Mouse (Mus musculus): Measurements from ENCODE around the gene Pds5b. TPM values are rescaled to one million over a fixed set of nuclear protein-coding genes. Genes with fewer than 3 reads are reported as not detected.
"Not testable (repeated sequence)": the region's sequence is repeated elsewhere in the genome, so short reads cannot be mapped to it uniquely, and the experiment has no call there.

The Pds5b gene
- 44.1 and 51.7 TPM in 2 replicates for polyA plus RNA-seq (2014; fragmentation: Nextera tagmentation; extraction: Ambion mirVana)

DNA sequence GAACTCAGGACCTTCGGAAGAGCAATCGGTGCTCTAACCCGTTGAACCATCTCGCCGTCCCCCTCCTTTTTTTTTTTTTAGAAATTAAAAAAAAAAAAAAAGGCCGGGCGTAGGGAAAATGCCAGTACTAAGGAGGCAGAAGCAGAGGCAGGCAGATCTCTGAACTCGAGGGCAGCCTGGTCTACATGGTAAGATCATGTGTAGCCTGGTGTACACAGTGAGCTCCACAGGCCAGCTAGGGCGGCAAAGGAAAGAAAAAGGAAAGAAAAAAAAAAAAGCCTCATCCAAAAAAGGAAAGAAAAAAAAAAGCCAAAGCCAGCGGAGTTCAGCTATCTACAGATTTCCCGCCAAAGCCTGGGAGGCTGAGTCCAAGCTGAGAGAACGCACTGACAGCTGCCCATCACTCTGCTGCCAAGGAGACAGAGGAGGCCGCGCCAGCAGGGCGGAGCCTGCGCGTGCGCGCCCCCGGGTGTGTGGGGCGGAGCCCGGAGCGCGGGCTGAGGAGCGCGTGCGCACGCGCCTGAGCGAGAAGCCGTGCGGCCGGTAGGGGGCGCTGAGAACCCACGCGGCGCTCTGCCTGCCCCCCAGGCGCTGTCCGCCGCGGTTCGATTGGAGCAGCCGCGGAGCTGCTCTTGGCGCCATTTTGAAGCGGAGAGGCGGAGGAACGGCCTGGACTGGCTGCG lies at the start of gene Pds5b:
Gene Pds5b (plus strand): TSS at position 587 of the 683 bp plus-strand sequence.
- Histone ChIP-seq H3K27me3 (ENCODE audit: control insufficient read depth, insufficient read depth, low read length) (no peaks in the 10 kb centered on the region), H3K27ac (ENCODE audit: low read depth, low read length) (peak within 1 kb of the TSS; percentile 97), H3K9me3 (ENCODE audit: control insufficient read depth, low read length) (no peaks in the 10 kb centered on the region), H3K4me3 (ENCODE audit: low read depth, low read length) (peak within 1 kb of the TSS; percentile 94), H3K4me2 (replicated peaks; ENCODE audit: low read depth, low read length) (peak within 1 kb of the TSS; percentile 37), H3K9ac (ENCODE audit: low read depth, low read length) (peak within 1 kb of the TSS; percentile 98), H3K36me3 (ENCODE audit: control insufficient read depth, insufficient read depth, low read length) (no peaks in the 10 kb centered on the region), H3K4me1 (replicated peaks; ENCODE audit: control insufficient read depth, insufficient read depth, low read length) (no peaks in the 10 kb centered on the region)
- 17% methylated on average over 45 of the region's 49 CpGs for WGBS
- peak; percentile 97 for ATAC-seq (ENCODE audit: low FRiP score)
- peak; percentile 98 for DNase-seq (ENCODE audit: low spot score)

DNA sequence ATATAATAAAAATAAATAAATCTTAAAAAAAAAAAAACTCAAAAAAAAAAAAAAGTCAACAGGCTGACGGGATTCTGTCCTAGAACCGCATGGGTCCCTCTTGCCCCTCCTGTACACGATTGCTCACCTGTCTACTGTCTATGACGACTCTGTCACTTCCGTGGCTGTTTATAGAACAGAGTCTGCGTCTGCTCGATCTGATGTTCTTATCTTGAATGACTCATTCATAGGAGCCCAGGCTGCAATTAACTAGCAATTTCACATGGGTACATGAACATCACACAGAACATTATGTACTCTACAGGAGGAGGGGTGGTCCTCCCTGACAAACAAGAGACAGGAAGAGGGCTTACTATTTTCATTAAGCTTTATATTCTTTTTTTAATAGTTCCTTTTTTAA lies 48.0 kb upstream of the Pds5b start:
- Histone ChIP-seq H3K27me3 (ENCODE audit: control insufficient read depth, insufficient read depth, low read length) (no peaks in the 10 kb centered on the region), H3K4me1 (replicated peaks; ENCODE audit: control insufficient read depth, insufficient read depth, low read length) (no peaks in the 10 kb centered on the region)
- WGBS, result 95% methylated on average over 7 of the region's 7 CpGs

DNA sequence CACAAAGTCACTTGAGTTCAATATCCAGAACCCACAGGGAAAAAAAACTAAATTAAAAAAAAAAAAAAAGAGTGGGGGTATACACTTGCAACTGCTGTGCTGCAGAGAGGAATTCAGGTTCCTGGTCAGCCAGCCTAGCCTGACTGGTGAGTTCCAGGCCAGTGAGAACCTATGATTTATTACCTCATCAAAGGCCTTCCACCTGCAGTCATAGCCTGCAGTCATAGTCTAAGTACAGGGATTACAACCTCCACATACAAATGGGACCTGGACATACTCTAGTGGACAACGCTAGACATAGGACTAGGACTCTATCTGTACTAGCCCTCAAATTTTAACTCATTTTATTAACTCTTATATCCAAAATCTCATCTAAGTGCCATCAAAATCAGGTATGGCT lies 44.3 kb upstream of the Pds5b start:
- 93% methylated on average over 1 of the region's 1 CpGs for WGBS
- Histone ChIP-seq H3K4me2 (replicated peaks; ENCODE audit: low read depth, low read length) (no peak overlapping the region), H3K9ac (ENCODE audit: low read depth, low read length) (no peak overlapping the region), H3K27ac (ENCODE audit: low read depth, low read length) (no peak overlapping the region), H3K36me3 (ENCODE audit: control insufficient read depth, insufficient read depth, low read length) (no peaks in the 10 kb centered on the region), H3K4me3 (ENCODE audit: low read depth, low read length) (no peak overlapping the region), H3K9me3 (ENCODE audit: control insufficient read depth, low read length) (no peaks in the 10 kb centered on the region), H3K27me3 (ENCODE audit: control insufficient read depth, insufficient read depth, low read length) (no peaks in the 10 kb centered on the region), H3K4me1 (replicated peaks; ENCODE audit: control insufficient read depth, insufficient read depth, low read length) (no peaks in the 10 kb centered on the region)
- no peak for ATAC-seq (ENCODE audit: low FRiP score)
- DNase-seq (ENCODE audit: low spot score), result no peak

More for the DNA sequence above, 48.0 kb upstream of the Pds5b start:
- H3K36me3 ChIP-seq (ENCODE audit: control insufficient read depth, insufficient read depth, low read length), result no peaks in the 10 kb centered on the region
- H3K4me3 ChIP-seq (ENCODE audit: low read depth, low read length), result no peak overlapping the region
- H3K27ac ChIP-seq (ENCODE audit: low read depth, low read length), result no peak overlapping the region
- ATAC-seq (ENCODE audit: low FRiP score), result no peak
- DNase-seq (ENCODE audit: low spot score), result no peak
- H3K9me3 ChIP-seq (ENCODE audit: control insufficient read depth, low read length), result no peaks in the 10 kb centered on the region
- no peak overlapping the region for H3K9ac ChIP-seq (ENCODE audit: low read depth, low read length)
- H3K4me2 ChIP-seq (replicated peaks; ENCODE audit: low read depth, low read length), result no peak overlapping the region

DNA sequence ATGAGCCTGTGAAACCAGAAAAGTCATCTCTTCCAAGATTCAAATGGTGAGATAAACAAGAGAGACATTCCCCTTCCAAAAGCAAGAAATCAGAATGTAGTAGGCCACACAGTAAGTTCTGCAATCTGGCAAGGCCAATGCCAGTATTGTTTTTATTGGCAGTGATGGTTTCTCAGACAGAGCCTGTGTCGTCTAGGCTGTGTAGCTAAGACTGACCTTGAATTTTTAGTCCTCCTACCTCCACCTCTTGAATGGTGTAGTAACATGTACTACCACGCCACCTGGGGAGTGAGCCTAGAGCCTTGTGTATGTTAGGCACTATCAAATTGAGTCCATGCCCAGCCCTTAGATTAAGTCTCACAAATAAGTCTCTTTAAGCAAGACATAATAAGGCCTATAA lies 43.8 kb upstream of the Pds5b start:
- H3K27me3 ChIP-seq (ENCODE audit: control insufficient read depth, insufficient read depth, low read length), result no peaks in the 10 kb centered on the region
- no peak overlapping the region for H3K4me2 ChIP-seq (replicated peaks; ENCODE audit: low read depth, low read length)
- no peaks in the 10 kb centered on the region for H3K9me3 ChIP-seq (ENCODE audit: control insufficient read depth, low read length)
- no peak overlapping the region for H3K27ac ChIP-seq (ENCODE audit: low read depth, low read length)
- H3K9ac ChIP-seq (ENCODE audit: low read depth, low read length), result no peak overlapping the region
- H3K36me3 ChIP-seq (ENCODE audit: control insufficient read depth, insufficient read depth, low read length), result no peaks in the 10 kb centered on the region
- no peaks in the 10 kb centered on the region for H3K4me1 ChIP-seq (replicated peaks; ENCODE audit: control insufficient read depth, insufficient read depth, low read length)
- no peak overlapping the region for H3K4me3 ChIP-seq (ENCODE audit: low read depth, low read length)
- ATAC-seq (ENCODE audit: low FRiP score) (no peak), DNase-seq (ENCODE audit: low spot score) (no peak)
- WGBS, result 89% methylated on average over 2 of the region's 2 CpGs

DNA sequence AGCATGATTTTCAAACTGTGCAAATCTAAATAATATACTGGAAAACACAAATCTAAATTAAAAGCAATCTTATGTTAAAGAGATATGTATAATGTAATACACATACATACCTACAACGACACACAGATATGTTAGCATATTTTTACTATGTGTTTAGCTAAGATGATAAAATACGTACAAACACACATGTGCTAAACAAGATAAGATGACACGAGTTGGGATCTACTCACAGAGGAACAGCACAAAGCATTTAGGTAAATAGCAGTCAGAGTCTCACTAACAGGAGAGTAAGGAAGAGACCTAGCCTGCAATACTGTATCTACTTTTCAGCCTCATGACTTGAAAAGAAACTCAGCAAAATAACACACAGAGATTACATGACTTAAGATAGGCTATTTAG lies 32.1 kb upstream of the Pds5b start:
- no peaks in the 10 kb centered on the region for H3K9me3 ChIP-seq (ENCODE audit: control insufficient read depth, low read length)

DNA sequence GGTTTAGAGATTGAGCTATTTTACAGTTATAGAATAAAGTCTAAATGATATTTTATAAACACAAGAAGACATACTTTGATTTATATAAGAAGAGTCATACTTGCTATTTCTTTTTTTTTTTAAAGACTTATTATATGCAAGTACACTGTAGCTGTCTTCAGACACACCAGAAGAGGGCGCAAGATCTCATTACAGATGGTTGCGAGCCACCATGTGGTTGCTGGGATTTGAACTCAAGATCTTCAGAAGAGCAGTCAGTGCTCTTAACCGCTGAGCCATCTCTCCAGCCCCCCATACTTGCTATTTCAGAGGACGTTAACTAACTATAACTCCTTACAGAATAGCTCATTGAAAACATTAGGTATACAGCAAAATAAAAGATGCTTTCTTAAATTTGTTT lies 30.1 kb upstream of the Pds5b start:
- not testable (repeated sequence) for H3K4me1 ChIP-seq (replicated peaks; ENCODE audit: control insufficient read depth, insufficient read depth, low read length); H3K36me3 ChIP-seq (ENCODE audit: control insufficient read depth, insufficient read depth, low read length); ATAC-seq (ENCODE audit: low FRiP score); H3K4me3 ChIP-seq (ENCODE audit: low read depth, low read length); H3K27me3 ChIP-seq (ENCODE audit: control insufficient read depth, insufficient read depth, low read length); H3K9ac ChIP-seq (ENCODE audit: low read depth, low read length); H3K9me3 ChIP-seq (ENCODE audit: control insufficient read depth, low read length); DNase-seq (ENCODE audit: low spot score); H3K4me2 ChIP-seq (replicated peaks; ENCODE audit: low read depth, low read length); H3K27ac ChIP-seq (ENCODE audit: low read depth, low read length)
- WGBS, result 96% methylated on average over 4 of the region's 4 CpGs

More for the DNA sequence above, 32.1 kb upstream of the Pds5b start:
- Histone ChIP-seq H3K9ac (ENCODE audit: low read depth, low read length) (no peak overlapping the region), H3K4me2 (replicated peaks; ENCODE audit: low read depth, low read length) (no peak overlapping the region), H3K4me3 (ENCODE audit: low read depth, low read length) (no peak overlapping the region), H3K4me1 (replicated peaks; ENCODE audit: control insufficient read depth, insufficient read depth, low read length) (no peaks in the 10 kb centered on the region), H3K36me3 (ENCODE audit: control insufficient read depth, insufficient read depth, low read length) (no peaks in the 10 kb centered on the region), H3K27ac (ENCODE audit: low read depth, low read length) (no peak overlapping the region), H3K27me3 (ENCODE audit: control insufficient read depth, insufficient read depth, low read length) (no peaks in the 10 kb centered on the region)
- 90% methylated on average over 3 of the region's 3 CpGs for WGBS
- DNase-seq (ENCODE audit: low spot score) (no peak), ATAC-seq (ENCODE audit: low FRiP score) (no peak)

DNA sequence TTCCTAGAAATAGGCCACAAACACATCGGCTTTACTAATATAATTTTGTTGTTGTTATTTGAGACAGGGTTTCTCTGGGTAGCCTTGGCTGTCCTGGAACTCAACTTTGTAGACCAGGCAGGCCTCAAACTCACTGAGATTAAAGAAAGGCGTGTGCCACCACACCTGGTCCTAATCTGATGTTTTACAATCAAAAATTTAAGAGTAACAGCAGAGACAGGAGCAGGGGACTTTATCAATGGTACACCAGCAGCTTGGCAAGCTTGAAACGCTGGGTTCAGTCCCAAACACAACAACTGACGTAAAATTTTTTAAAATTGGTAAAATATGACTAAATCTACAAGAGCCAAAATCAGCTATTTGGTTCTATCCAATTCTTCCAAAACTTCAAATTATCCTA lies 28.6 kb upstream of the Pds5b start:
- DNase-seq (ENCODE audit: low spot score) (no peak), ATAC-seq (ENCODE audit: low FRiP score) (no peak)
- Histone ChIP-seq H3K9me3 (ENCODE audit: control insufficient read depth, low read length) (no peaks in the 10 kb centered on the region), H3K4me1 (replicated peaks; ENCODE audit: control insufficient read depth, insufficient read depth, low read length) (no peaks in the 10 kb centered on the region), H3K27me3 (ENCODE audit: control insufficient read depth, insufficient read depth, low read length) (no peaks in the 10 kb centered on the region), H3K4me3 (ENCODE audit: low read depth, low read length) (no peak overlapping the region), H3K9ac (ENCODE audit: low read depth, low read length) (no peak overlapping the region), H3K4me2 (replicated peaks; ENCODE audit: low read depth, low read length) (no peak overlapping the region), H3K27ac (ENCODE audit: low read depth, low read length) (no peak overlapping the region), H3K36me3 (ENCODE audit: control insufficient read depth, insufficient read depth, low read length) (no peaks in the 10 kb centered on the region)
- WGBS, result 89% methylated on average over 4 of the region's 4 CpGs

DNA sequence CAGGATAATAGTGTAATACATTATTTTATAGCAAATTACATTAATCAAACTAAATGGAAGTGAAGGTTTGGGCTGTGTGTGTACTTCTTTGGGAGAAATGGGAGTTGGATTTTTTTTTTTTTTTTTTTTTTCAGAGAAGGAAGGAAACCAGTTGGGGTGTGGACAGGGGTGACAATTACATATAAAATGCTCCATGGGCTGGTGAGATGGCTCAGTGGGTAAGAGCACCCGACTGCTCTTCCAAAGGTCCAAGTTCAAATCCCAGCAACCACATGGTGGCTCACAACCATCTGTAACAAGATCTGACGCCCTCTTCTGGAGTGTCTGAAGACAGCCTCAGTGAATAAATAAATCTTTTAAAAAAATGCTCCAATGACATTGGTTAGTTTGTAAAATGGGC lies 21.0 kb upstream of the Pds5b start:
- ATAC-seq (ENCODE audit: low FRiP score), result no peak
- Histone ChIP-seq H3K9ac (ENCODE audit: low read depth, low read length) (no peak overlapping the region), H3K27ac (ENCODE audit: low read depth, low read length) (no peak overlapping the region), H3K9me3 (ENCODE audit: control insufficient read depth, low read length) (no peaks in the 10 kb centered on the region), H3K4me1 (replicated peaks; ENCODE audit: control insufficient read depth, insufficient read depth, low read length) (no peaks in the 10 kb centered on the region), H3K4me2 (replicated peaks; ENCODE audit: low read depth, low read length) (no peak overlapping the region), H3K4me3 (ENCODE audit: low read depth, low read length) (no peak overlapping the region), H3K36me3 (ENCODE audit: control insufficient read depth, insufficient read depth, low read length) (no peaks in the 10 kb centered on the region), H3K27me3 (ENCODE audit: control insufficient read depth, insufficient read depth, low read length) (no peaks in the 10 kb centered on the region)
- no peak for DNase-seq (ENCODE audit: low spot score)
- 89% methylated on average over 2 of the region's 2 CpGs for WGBS

DNA sequence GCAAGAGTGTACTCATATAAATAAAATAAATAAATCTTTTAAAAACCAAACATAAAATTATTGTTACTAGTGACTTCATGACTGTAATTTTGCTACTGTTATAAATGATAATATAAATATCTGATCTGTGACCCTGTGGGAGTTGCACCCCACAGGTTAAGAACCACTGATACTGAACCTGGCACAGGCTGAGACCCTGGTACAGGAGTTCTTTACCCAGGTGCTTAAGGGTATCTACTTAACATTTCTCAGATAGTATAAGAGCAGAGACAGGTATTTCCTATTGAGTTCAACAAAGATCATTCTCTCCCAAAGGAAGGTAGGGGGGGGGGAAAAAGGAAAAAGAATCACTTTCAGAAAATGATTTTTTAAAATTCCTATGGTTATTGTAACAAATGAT lies 19.0 kb upstream of the Pds5b start:
- H3K27ac ChIP-seq (ENCODE audit: low read depth, low read length), result no peak overlapping the region
- no peaks in the 10 kb centered on the region for H3K36me3 ChIP-seq (ENCODE audit: control insufficient read depth, insufficient read depth, low read length)
- no peak for ATAC-seq (ENCODE audit: low FRiP score)
- no peak overlapping the region for H3K4me3 ChIP-seq (ENCODE audit: low read depth, low read length)
- H3K9me3 ChIP-seq (ENCODE audit: control insufficient read depth, low read length), result no peaks in the 10 kb centered on the region
- no peaks in the 10 kb centered on the region for H3K4me1 ChIP-seq (replicated peaks; ENCODE audit: control insufficient read depth, insufficient read depth, low read length)
- no peak overlapping the region for H3K4me2 ChIP-seq (replicated peaks; ENCODE audit: low read depth, low read length)
- DNase-seq (ENCODE audit: low spot score), result no peak
- no peak overlapping the region for H3K9ac ChIP-seq (ENCODE audit: low read depth, low read length)
- H3K27me3 ChIP-seq (ENCODE audit: control insufficient read depth, insufficient read depth, low read length), result no peaks in the 10 kb centered on the region

Data from hindbrain, embryonic 11.5 days (tissue).